Mouse (Mus musculus) heart, postnatal 0 days (tissue): ENCODE measurements at regions not wholly inside any gene's neighbourhood (a gene's known extent, or its start where the extent isn't known, plus 50 kb on each side); places are given as distances from the start of the nearest gene placed in this dataset.

Experiments used
- ATAC-seq: fragments of 200-750 bp; cut with Nextera tagmentation; 2 replicates; pipeline ENCODE4 v1.8.0; 2017; ENCODE audit warnings: low read depth, moderate number of reproducible peaks, moderate library complexity; ENCODE audit not compliant: insufficient read depth
- DNase-seq: peaks from one replicate; pipeline ENCODE4 v3.0.0-alpha.2; 2016; ENCODE audit warnings: low spot score
- H3K27ac ChIP-seq: fragments of 300-500 bp; sonication (generic); 2 replicates; pipeline ENCODE4 v1.5.1; 2014; ENCODE audit warnings: low read depth, mild to moderate bottlenecking
- H3K27me3 ChIP-seq: fragments of 300-500 bp; sonication (generic); 2 replicates; pipeline ENCODE4 v1.6.1; 2014; ENCODE audit warnings: low read length, mixed read lengths; ENCODE audit not compliant: control insufficient read depth, insufficient read depth
- H3K36me3 ChIP-seq: fragments of 300-500 bp; sonication (generic); replicated peaks from 2 replicates; pipeline ENCODE4 v1.6.1; 2014; ENCODE audit warnings: low read length, mixed read lengths; ENCODE audit not compliant: control insufficient read depth, insufficient read depth
- H3K4me1 ChIP-seq: fragments of 300-500 bp; sonication (generic); 2 replicates; pipeline ENCODE4 v1.6.1; 2014; ENCODE audit warnings: antibody characterized with exemption; ENCODE audit not compliant: control insufficient read depth, insufficient read depth
- H3K4me2 ChIP-seq: fragments of 300-500 bp; sonication (generic); 2 replicates; pipeline ENCODE4 v1.6.1; 2014; ENCODE audit warnings: low read depth, mild to moderate bottlenecking, low read length, moderate library complexity
- H3K4me3 ChIP-seq: fragments of 300-500 bp; sonication (generic); 2 replicates; pipeline ENCODE4 v1.5.1; 2014; ENCODE audit warnings: low read depth, low read length
- H3K9ac ChIP-seq: fragments of 300-500 bp; sonication (generic); replicated peaks from 2 replicates; pipeline ENCODE4 v1.6.1; 2014; ENCODE audit warnings: low read depth, low read length, mixed read lengths
- H3K9me3 ChIP-seq: fragments of 300-500 bp; sonication (generic); replicated peaks from 2 replicates; pipeline ENCODE4 v1.6.1; 2016; ENCODE audit warnings: low read length; ENCODE audit not compliant: control insufficient read depth
- CTCF ChIP-seq: IDR thresholded peaks from 2 replicates; pipeline ENCODE4 v1.5.1; 2016; ENCODE audit warnings: antibody characterized with exemption, control low read depth, low read depth
- EP300 ChIP-seq: IDR thresholded peaks from 2 replicates; pipeline ENCODE4 v1.6.1; 2016; ENCODE audit warnings: antibody characterized with exemption, low read depth
- WGBS: fragments of 180-500 bp; shearing (Covaris S2); extraction: QIAGEN DNeasy Blood & Tissue Kit; methylation state at CpG from one replicate; pipeline ENCODE4 v1.1.7; 2014; 5-methylcytosine and 5-hydroxymethylcytosine counted together

GRCm38 (mm10) chr13:6142771-6143170 is 281.5 kb downstream of the Klf6 start:
- Histone ChIP-seq H3K4me2 (no peak overlapping the region), H3K4me1 (no peaks in the 10 kb centered on the region), H3K27ac (no peak overlapping the region), H3K4me3 (no peak overlapping the region), H3K9ac (no peak overlapping the region), H3K9me3 (no peaks in the 10 kb centered on the region), H3K36me3 (no peaks in the 10 kb centered on the region), H3K27me3 (no peaks in the 10 kb centered on the region)
- ATAC-seq: no peak
- TF ChIP-seq EP300: no peak
- TF ChIP-seq CTCF: no peak
- WGBS: 83% methylated on average over 2 of the region's 2 CpGs
- no peak for DNase-seq

- Histone ChIP-seq H3K27ac (no peak overlapping the region), H3K9ac (no peak overlapping the region), H3K9me3 (no peaks in the 10 kb centered on the region), H3K4me1 (no peaks in the 10 kb centered on the region), H3K4me3 (no peak overlapping the region), H3K27me3 (no peaks in the 10 kb centered on the region), H3K36me3 (no peaks in the 10 kb centered on the region), H3K4me2 (no peak overlapping the region)
- TF ChIP-seq CTCF (no peak), EP300 (no peak)
- 68% methylated on average over 4 of the region's 4 CpGs for WGBS
- ATAC-seq (no peak), DNase-seq (no peak)
Measured at GRCm38 (mm10) chr13:6153657-6154056, 292.4 kb downstream of the Klf6 start.

- Histone ChIP-seq H3K4me2 (no peak overlapping the region), H3K9me3 (no peaks in the 10 kb centered on the region), H3K27ac (no peak overlapping the region), H3K4me3 (no peak overlapping the region), H3K27me3 (no peaks in the 10 kb centered on the region), H3K4me1 (no peaks in the 10 kb centered on the region), H3K9ac (no peak overlapping the region), H3K36me3 (no peaks in the 10 kb centered on the region)
- TF ChIP-seq CTCF (no peak), EP300 (no peak)
- ATAC-seq (no peak), DNase-seq (no peak)
- 70% methylated on average over 4 of the region's 4 CpGs for WGBS
Measured at GRCm38 (mm10) chr13:6156191-6156590, 294.9 kb downstream of the Klf6 start.

- H3K4me1 ChIP-seq: no peaks in the 10 kb centered on the region
- no peak for TF ChIP-seq CTCF
- no peak for TF ChIP-seq EP300
- H3K27me3 ChIP-seq: no peaks in the 10 kb centered on the region
- ATAC-seq: no peak
- H3K27ac ChIP-seq: no peak overlapping the region
- H3K4me3 ChIP-seq: no peak overlapping the region
- H3K9me3 ChIP-seq: no peaks in the 10 kb centered on the region
- 67% methylated on average over 3 of the region's 3 CpGs for WGBS
- H3K4me2 ChIP-seq: no peak overlapping the region
- DNase-seq: no peak
- no peak overlapping the region for H3K9ac ChIP-seq
- H3K36me3 ChIP-seq: no peaks in the 10 kb centered on the region
Measured at GRCm38 (mm10) chr13:6157029-6157428, 295.7 kb downstream of the Klf6 start.

- TF ChIP-seq EP300 (no peak), CTCF (no peak)
- WGBS: 81% methylated on average over 4 of the region's 4 CpGs
Measured at GRCm38 (mm10) chr13:6157946-6158345, 296.7 kb downstream of the Klf6 start.

GRCm38 (mm10) chr13:6159412-6159811 is 298.1 kb downstream of the Klf6 start:
- TF ChIP-seq CTCF (no peak), EP300 (no peak)
- Histone ChIP-seq H3K9me3 (no peaks in the 10 kb centered on the region), H3K4me2 (no peak overlapping the region), H3K36me3 (no peaks in the 10 kb centered on the region), H3K4me1 (no peaks in the 10 kb centered on the region), H3K4me3 (no peak overlapping the region), H3K27me3 (no peaks in the 10 kb centered on the region), H3K9ac (no peak overlapping the region), H3K27ac (no peak overlapping the region)
- DNase-seq (no peak), ATAC-seq (no peak)
- 32% methylated on average over 2 of the region's 2 CpGs for WGBS

More at GRCm38 (mm10) chr13:6157946-6158345, 296.7 kb downstream of the Klf6 start:
- Histone ChIP-seq H3K36me3 (no peaks in the 10 kb centered on the region), H3K4me3 (no peak overlapping the region), H3K9ac (no peak overlapping the region), H3K4me1 (no peaks in the 10 kb centered on the region), H3K9me3 (no peaks in the 10 kb centered on the region), H3K27ac (no peak overlapping the region), H3K4me2 (no peak overlapping the region), H3K27me3 (no peaks in the 10 kb centered on the region)
- no peak for DNase-seq
- no peak for ATAC-seq
